21 mouse cellular contexts compared by ENCODE assay signal in the genomic region with DNA sequence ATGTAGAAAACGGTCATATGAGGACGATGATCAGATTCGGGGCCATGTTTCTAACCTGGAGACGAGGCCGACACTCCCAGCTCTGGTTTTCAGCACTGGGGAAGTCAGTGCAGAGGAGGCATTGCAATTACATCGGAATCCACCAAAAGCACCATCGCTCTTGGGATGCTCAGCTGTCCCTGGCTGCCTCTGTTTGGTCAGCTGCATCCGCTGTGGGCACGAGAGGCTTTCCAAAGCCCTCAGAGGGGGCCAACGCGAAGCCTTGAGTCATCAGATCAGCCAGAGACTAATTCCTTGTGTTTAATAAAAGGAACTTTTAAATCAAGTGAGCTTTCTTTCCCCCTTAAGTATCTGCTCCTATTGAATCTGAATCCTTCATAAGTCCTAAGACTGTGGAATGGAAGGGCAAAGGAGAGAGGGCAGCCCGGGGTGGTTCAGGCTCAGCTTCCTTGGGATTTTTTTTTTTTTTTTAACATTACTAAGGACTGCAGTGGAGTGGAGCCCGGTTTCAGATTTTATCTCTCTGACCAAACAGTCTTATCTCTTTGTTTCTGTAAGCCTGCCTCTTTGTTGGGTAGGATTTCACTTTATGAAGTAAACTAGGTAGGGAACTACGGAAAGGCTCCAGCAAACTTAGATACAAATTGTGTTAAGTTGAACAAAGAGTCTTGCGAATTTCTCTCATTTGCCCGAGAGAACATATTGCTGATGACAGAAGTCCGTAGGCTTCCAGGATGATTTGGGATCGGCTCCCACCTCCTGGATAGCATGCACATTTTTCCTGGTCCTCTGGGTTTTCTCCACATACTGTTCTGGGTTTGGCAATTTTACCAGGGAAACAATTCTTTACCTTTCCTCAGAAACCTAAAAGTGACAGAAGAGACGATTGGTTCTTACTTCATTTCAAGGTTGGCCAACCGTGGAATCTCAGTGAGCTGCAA. TPM values are rescaled to one million over a fixed set of nuclear protein-coding genes. Genes with fewer than 3 reads are reported as not detected.
DNase-seq lines count a peak whose midpoint lies in the region; ATAC-seq and TF ChIP-seq lines count a peak whose summit lies in the region.
"Had no signal": no experiment of that assay in that cellular context is flagged by ENCODE, and none has a peak within 500 bp of the region (broad histone marks: within the 10 kb centered on the region; RNA-seq: fewer than 3 reads in every experiment).

No protein-coding gene starts in this region.

- H3K36me3 ChIP-seq in kidney, embryonic 16.5 days (ENCODE audit: insufficient read depth, low read length), result no peaks in the 10 kb centered on the region
- no peaks in the 10 kb centered on the region for H3K36me3 ChIP-seq in stomach, embryonic 14.5 days (ENCODE audit: control insufficient read depth, insufficient read depth, low read length)
- H3K36me3 ChIP-seq in stomach, postnatal 0 days (ENCODE audit: control insufficient read depth, insufficient read depth, low read length), result no peaks in the 10 kb centered on the region
- H3K36me3 ChIP-seq: forebrain, embryonic 15.5 days; heart, embryonic 12.5 days; neural tube, embryonic 15.5 days had no signal

- no peak for TF ChIP-seq CTCF in stomach, postnatal 0 days (IDR thresholded peaks at IDR 0.05; ENCODE audit: low read depth)

- ATAC-seq in kidney, embryonic 16.5 days (ENCODE audit: low FRiP score, low TSS enrichment), result no peak
- peak; percentile 57; the same call in 1 of the 2 replicates for ATAC-seq in stomach, embryonic 14.5 days (ENCODE audit: insufficient number of reproducible peaks, insufficient read depth, low FRiP score, low read depth)
- ATAC-seq in stomach, postnatal 0 days (ENCODE audit: low FRiP score, low TSS enrichment), result no peak
- ATAC-seq: forebrain, embryonic 15.5 days; hindbrain, postnatal 0 days had no signal

- no peaks in the 10 kb centered on the region for H3K9me3 ChIP-seq in kidney, embryonic 16.5 days (ENCODE audit: low read length)
- no peaks in the 10 kb centered on the region for H3K9me3 ChIP-seq in stomach, embryonic 14.5 days (ENCODE audit: control insufficient read depth, low read depth, low read length)
- no peaks in the 10 kb centered on the region for H3K9me3 ChIP-seq in stomach, postnatal 0 days (ENCODE audit: control insufficient read depth, low read length)
- H3K9me3 ChIP-seq: forebrain, embryonic 15.5 days; heart, embryonic 12.5 days; neural tube, embryonic 15.5 days had no signal

- no peaks in the 10 kb centered on the region for H3K27me3 ChIP-seq in kidney, embryonic 16.5 days (ENCODE audit: insufficient read depth, low read length)
- H3K27me3 ChIP-seq in stomach, embryonic 14.5 days (ENCODE audit: control insufficient read depth, insufficient read depth, low read length), result no peaks in the 10 kb centered on the region
- no peaks in the 10 kb centered on the region for H3K27me3 ChIP-seq in stomach, postnatal 0 days (ENCODE audit: control insufficient read depth, insufficient read depth, low read length)
- H3K27me3 ChIP-seq: forebrain, embryonic 15.5 days; heart, embryonic 12.5 days; neural tube, embryonic 15.5 days had no signal

- DNase-seq in cerebellum, postnatal 25 days, result peak; percentile 5
- no peak for DNase-seq in cerebellum, adult 11 months
- no peak for DNase-seq in kidney, postnatal 25 days
- no peak for DNase-seq in stomach, postnatal 0 days (ENCODE audit: low spot score)
- peak; percentile 34 for DNase-seq in telencephalon, adult 2 months (ENCODE audit: low read depth, low spot score)
- no peak for DNase-seq in gastrocnemius, postnatal 10 days
- DNase-seq: adrenal gland, postnatal 14 days; B cell, adult 2 months; gastrocnemius, postnatal 25 days; heart, postnatal 4 days; kidney, postnatal 14 days; left cerebral cortex, postnatal 4 days; lung, postnatal 14 days; thymus, adult 18-20 months had no signal

- no peak for TF ChIP-seq EP300 in stomach, postnatal 0 days (optimal IDR thresholded peaks at IDR 0.05)

- 0 out of 2 replicates have a peak overlapping the region, but pooled peaks have one; percentile 7 for H3K9ac ChIP-seq in kidney, embryonic 16.5 days (replicated peaks; ENCODE audit: low read length)
- no peak overlapping the region for H3K9ac ChIP-seq in stomach, embryonic 14.5 days (replicated peaks; ENCODE audit: low read depth, low read length)
- no peak overlapping the region for H3K9ac ChIP-seq in stomach, postnatal 0 days (ENCODE audit: low read length)
- H3K9ac ChIP-seq: forebrain, embryonic 15.5 days; heart, embryonic 12.5 days; neural tube, embryonic 15.5 days had no signal

- peaks cover 7% of the 10 kb centered on the region; the same call in 1 of the 2 replicates for H3K4me1 ChIP-seq in kidney, embryonic 16.5 days (ENCODE audit: insufficient read depth, low read length)
- no peaks in the 10 kb centered on the region for H3K4me1 ChIP-seq in stomach, embryonic 14.5 days (ENCODE audit: control insufficient read depth, insufficient read depth, low read length)
- H3K4me1 ChIP-seq in stomach, postnatal 0 days (replicated peaks; ENCODE audit: control insufficient read depth, insufficient read depth), result no peaks in the 10 kb centered on the region
- H3K4me1 ChIP-seq: forebrain, embryonic 15.5 days; heart, embryonic 12.5 days; neural tube, embryonic 15.5 days had no signal

- no peak overlapping the region for H3K27ac ChIP-seq in kidney, embryonic 16.5 days (ENCODE audit: low read length)
- no peak overlapping the region for H3K27ac ChIP-seq in stomach, embryonic 14.5 days (ENCODE audit: low read length)
- no peak overlapping the region for H3K27ac ChIP-seq in stomach, postnatal 0 days (replicated peaks)
- H3K27ac ChIP-seq: forebrain, embryonic 15.5 days; hindbrain, postnatal 0 days; neural tube, embryonic 15.5 days had no signal

- H3K4me2 ChIP-seq in kidney, embryonic 16.5 days (replicated peaks; ENCODE audit: low read depth, low read length), result no peak overlapping the region
- H3K4me2 ChIP-seq in stomach, embryonic 14.5 days (replicated peaks; ENCODE audit: low read depth, low read length), result no peak overlapping the region
- H3K4me2 ChIP-seq in stomach, postnatal 0 days (replicated peaks; ENCODE audit: low read depth), result no peak overlapping the region
- H3K4me2 ChIP-seq: forebrain, embryonic 15.5 days; heart, embryonic 12.5 days; liver, embryonic 11.5 days; neural tube, embryonic 15.5 days had no signal

- 61% methylated on average over 20 of the region's 20 CpGs for WGBS in kidney, embryonic 16.5 days
- 51% methylated on average over 20 of the region's 20 CpGs for WGBS in stomach, embryonic 14.5 days
- 41% methylated on average over 20 of the region's 20 CpGs for WGBS in stomach, postnatal 0 days

- H3K4me3 ChIP-seq in kidney, embryonic 16.5 days (ENCODE audit: low read length), result no peak overlapping the region
- H3K4me3 ChIP-seq in stomach, embryonic 14.5 days (ENCODE audit: low read depth, low read length), result no peak overlapping the region
- no peak overlapping the region for H3K4me3 ChIP-seq in stomach, postnatal 0 days (ENCODE audit: low read depth, low read length)
- H3K4me3 ChIP-seq: forebrain, embryonic 15.5 days; heart, embryonic 12.5 days; neural tube, embryonic 15.5 days had no signal

RNA-seq across cellular contexts. Expression of gene Ice1, which starts 39.1 kb away (rescaled TPM):
- 19.8 and 19.9 TPM in 2 replicates for polyA plus RNA-seq in kidney, embryonic 16.5 days (2015; fragmentation: Nextera tagmentation; extraction: Ambion mirVana)
- 35.0 and 35.1 TPM in 2 replicates for polyA plus RNA-seq in stomach, embryonic 14.5 days (2014; fragmentation: Nextera tagmentation; extraction: Ambion mirVana)
- 6.0 and 7.3 TPM in 2 replicates for polyA plus RNA-seq in stomach, postnatal 0 days (2015; fragmentation: Nextera tagmentation; extraction: Ambion mirVana)
- 10 to 100 TPM; 20.7 to 30.7 TPM for total RNA-seq in gastrocnemius, postnatal 10 days (2021)

Comparison
In these comparisons a context has a peak if more than half of its experiments do, and no peak if none do; other contexts are left out.
1. DNase-seq: peak in cerebellum, postnatal 25 days (2 of 2) and telencephalon, adult 2 months (single experiment); none in cerebellum, adult 11 months (single experiment), kidney, postnatal 25 days (0 of 2), stomach, postnatal 0 days (single experiment) and gastrocnemius, postnatal 10 days (single experiment).